Mouse (Mus musculus) kidney, postnatal 4 days (tissue): Measurements from ENCODE around the gene Cep128.
A peak's percentile ranks its signal among the peaks of the same experiment; 100 is the strongest.
"Not testable (repeated sequence)": the region's sequence is repeated elsewhere in the genome, so short reads cannot be mapped to it uniquely, and the experiment has no call there.

Experiments used
- DNase-seq, 2 experiments: peaks; one replicate each; pipeline ENCODE4 v3.0.0; 2021; ENCODE audit warnings: mixed read lengths in 2 of 2

The Cep128 gene

GRCm38 (mm10) chr12:91384281-91385017, at the start of gene Cep128, which contains the start of gene Tshr:
Cep128 (minus strand) TSS chr12:91384409.
Tshr (plus strand) TSS chr12:91384563.
- DNase-seq = peak; percentile 93 to 96

- DNase-seq = no peak
These were observed 42.9 kb upstream of the Cep128 start for GRCm38 (mm10) chr12:91427129-91427528.

GRCm38 (mm10) chr12:91426499-91426898, 42.3 kb upstream of the Cep128 start:
- DNase-seq = no peak

GRCm38 (mm10) chr12:91423125-91423820, 39.1 kb upstream of the Cep128 start:
- peak; percentile 30 to 45 for DNase-seq

GRCm38 (mm10) chr12:91421272-91421671, 37.1 kb upstream of the Cep128 start:
- DNase-seq = no peak

- DNase-seq = peak; percentile 80
These were observed 34.6 kb upstream of the Cep128 start for GRCm38 (mm10) chr12:91418791-91419190.

GRCm38 (mm10) chr12:91416828-91417227, 32.6 kb upstream of the Cep128 start:
- no peak for DNase-seq

- no peak for DNase-seq
These were observed 30.9 kb upstream of the Cep128 start for GRCm38 (mm10) chr12:91415112-91415511.

GRCm38 (mm10) chr12:91412461-91413182, 28.4 kb upstream of the Cep128 start:
- DNase-seq = peak in 1 of 2 experiments; percentile 17

- no peak for DNase-seq
These were observed 26.1 kb upstream of the Cep128 start for GRCm38 (mm10) chr12:91410306-91410705.

- DNase-seq = no peak
These were observed 16.8 kb upstream of the Cep128 start for GRCm38 (mm10) chr12:91401049-91401352.

- peak; percentile 83 to 87 for DNase-seq
These were observed 16.2 kb upstream of the Cep128 start for GRCm38 (mm10) chr12:91400232-91401048.

GRCm38 (mm10) chr12:91383516-91384264, 519 bp downstream of the Cep128 start:
- DNase-seq = no peak

- no peak for DNase-seq
These were observed 15.0 kb downstream of the Cep128 start for GRCm38 (mm10) chr12:91369173-91369572.

- no peak for DNase-seq
These were observed 30.4 kb downstream of the Cep128 start for GRCm38 (mm10) chr12:91353783-91354182.

GRCm38 (mm10) chr12:91338656-91339055, 45.6 kb downstream of the Cep128 start:
- not testable (repeated sequence) for DNase-seq

- DNase-seq = no peak
These were observed 56.7 kb downstream of the Cep128 start for GRCm38 (mm10) chr12:91327527-91327926.

- DNase-seq = peak; percentile 3 to 10
These were observed 58.1 kb downstream of the Cep128 start for GRCm38 (mm10) chr12:91326104-91326503.

GRCm38 (mm10) chr12:91315026-91315425, 69.2 kb downstream of the Cep128 start:
- no peak for DNase-seq

- no peak for DNase-seq
These were observed 70.1 kb downstream of the Cep128 start for GRCm38 (mm10) chr12:91313974-91314587.

GRCm38 (mm10) chr12:91312591-91312990, 71.6 kb downstream of the Cep128 start:
- DNase-seq = no peak
